Mouse (Mus musculus): ENCODE data around the gene Plekho2. TPM values are rescaled to one million over a fixed set of nuclear protein-coding genes. Genes with fewer than 3 reads are reported as not detected.

The Plekho2 gene
- polyA plus RNA-seq, 1 experiment from 2014 or later = 18.6 TPM

DNA sequence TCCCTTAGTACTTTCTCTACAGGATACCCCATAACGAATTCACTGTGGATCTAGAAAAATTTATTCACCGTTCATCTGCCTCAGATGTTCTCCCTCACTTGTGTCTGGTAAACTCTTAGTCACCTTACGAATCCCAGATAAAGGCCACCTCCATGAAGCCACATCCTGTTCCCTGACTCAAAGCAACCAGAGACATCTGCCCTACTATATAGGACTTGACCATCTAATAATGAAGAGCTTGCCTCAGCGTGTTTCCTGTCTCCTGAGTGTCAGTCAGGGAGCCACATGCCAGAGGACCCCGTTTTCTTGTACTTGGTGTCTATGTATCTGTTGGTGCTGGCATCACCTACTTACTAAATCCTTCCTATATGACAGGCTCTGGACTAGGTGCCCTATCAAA, 30.2 kb downstream of the Plekho2 start:
- Histone ChIP-seq H3K27me3 (no peaks in the 10 kb centered on the region), H3K27ac (peak overlapping the region; percentile 44), H3K4me2 (no peak overlapping the region), H3K9me3 (no peaks in the 10 kb centered on the region), H3K4me1 (peaks cover 52% of the 10 kb centered on the region), H3K4me3 (no peak overlapping the region), H3K9ac (no peak overlapping the region), H3K36me3 (peaks cover 6% of the 10 kb centered on the region)
- 76% methylated on average over 5 of the region's 5 CpGs for WGBS
- no peak for ATAC-seq (ENCODE audit: insufficient number of reproducible peaks, low FRiP score, low TSS enrichment, low read depth)

DNA sequence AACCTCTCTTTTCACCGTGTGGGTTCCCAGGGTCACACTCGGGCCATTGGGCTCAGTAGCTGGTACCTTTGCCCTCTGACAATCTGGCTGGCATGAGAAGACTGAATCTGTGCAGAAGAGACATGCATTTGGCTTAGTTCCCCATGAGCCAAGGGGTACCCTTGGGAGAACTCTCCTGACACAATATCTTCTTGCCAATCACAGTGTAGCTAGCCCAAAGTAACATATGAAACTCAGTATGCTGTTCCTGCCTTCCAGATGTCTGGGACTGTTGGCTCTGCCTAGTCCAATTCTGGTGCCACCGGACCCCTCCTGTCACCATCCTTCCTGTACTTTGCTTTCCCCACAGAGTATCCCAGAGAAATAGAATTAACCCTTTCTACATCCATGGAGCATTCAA, 30.7 kb downstream of the Plekho2 start:
- ATAC-seq (ENCODE audit: insufficient number of reproducible peaks, low FRiP score, low TSS enrichment, low read depth) = no peak
- H3K27me3 ChIP-seq = no peaks in the 10 kb centered on the region
- H3K4me3 ChIP-seq = no peak overlapping the region
- H3K27ac ChIP-seq = no peak overlapping the region
- 75% methylated on average over 3 of the region's 3 CpGs for WGBS
- H3K36me3 ChIP-seq = peaks cover 2% of the 10 kb centered on the region
- H3K9ac ChIP-seq = no peak overlapping the region
- H3K9me3 ChIP-seq = no peaks in the 10 kb centered on the region
- no peak overlapping the region for H3K4me2 ChIP-seq
- peaks cover 48% of the 10 kb centered on the region for H3K4me1 ChIP-seq

DNA sequence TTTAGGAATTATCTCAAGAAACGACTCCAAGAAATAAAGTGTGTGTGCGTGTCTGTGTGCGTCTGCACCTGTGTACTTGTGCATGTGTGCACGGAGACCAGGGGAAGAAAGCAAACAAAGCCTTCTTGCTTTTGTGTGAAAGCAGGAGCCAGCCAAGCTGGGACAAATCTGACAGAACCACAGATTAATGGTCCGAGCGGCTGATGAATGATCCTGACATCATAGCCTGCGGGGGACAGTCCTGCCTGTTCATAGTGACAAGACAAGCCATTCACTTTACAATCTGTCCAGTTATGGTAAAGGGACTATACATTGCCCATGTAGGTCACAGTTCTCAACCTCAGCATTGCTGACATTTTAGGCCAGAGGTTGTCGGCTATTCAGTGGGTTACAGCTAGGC, 31.5 kb downstream of the Plekho2 start:
- peaks cover 48% of the 10 kb centered on the region for H3K4me1 ChIP-seq
- no peak for ATAC-seq (ENCODE audit: insufficient number of reproducible peaks, low FRiP score, low TSS enrichment, low read depth)
- no peaks in the 10 kb centered on the region for H3K9me3 ChIP-seq
- H3K27ac ChIP-seq = no peak overlapping the region
- no peak overlapping the region for H3K4me3 ChIP-seq
- no peak overlapping the region for H3K9ac ChIP-seq
- H3K36me3 ChIP-seq = no peaks in the 10 kb centered on the region
- 69% methylated on average over 8 of the region's 8 CpGs for WGBS
- H3K4me2 ChIP-seq = no peak overlapping the region
- no peaks in the 10 kb centered on the region for H3K27me3 ChIP-seq

DNA sequence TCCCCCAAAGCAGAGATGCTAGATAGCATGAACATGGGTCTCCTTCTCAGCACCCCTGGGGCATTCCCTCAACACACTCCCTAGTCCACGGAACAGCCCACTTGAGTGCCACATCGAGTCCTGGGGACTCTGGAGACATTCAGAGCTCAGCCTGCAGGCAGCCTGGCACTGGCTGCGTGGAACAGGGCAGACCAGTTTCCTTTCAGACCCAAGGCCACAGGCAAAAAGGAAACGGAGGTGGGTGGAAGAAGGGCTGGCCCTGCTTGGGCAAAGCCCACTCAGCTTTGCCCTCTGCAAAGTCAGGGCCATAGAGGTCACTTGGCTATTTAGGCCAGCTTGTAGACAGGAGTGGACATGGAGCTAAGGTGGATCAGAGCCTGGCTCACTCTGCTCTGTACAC, 32.0 kb downstream of the Plekho2 start:
- Histone ChIP-seq H3K36me3 (no peaks in the 10 kb centered on the region), H3K27ac (no peak overlapping the region), H3K27me3 (no peaks in the 10 kb centered on the region), H3K4me2 (no peak overlapping the region), H3K9ac (no peak overlapping the region), H3K4me3 (no peak overlapping the region), H3K9me3 (no peaks in the 10 kb centered on the region), H3K4me1 (peaks cover 48% of the 10 kb centered on the region)
- 49% methylated on average over 4 of the region's 4 CpGs for WGBS
- ATAC-seq (ENCODE audit: insufficient number of reproducible peaks, low FRiP score, low TSS enrichment, low read depth) = no peak

DNA sequence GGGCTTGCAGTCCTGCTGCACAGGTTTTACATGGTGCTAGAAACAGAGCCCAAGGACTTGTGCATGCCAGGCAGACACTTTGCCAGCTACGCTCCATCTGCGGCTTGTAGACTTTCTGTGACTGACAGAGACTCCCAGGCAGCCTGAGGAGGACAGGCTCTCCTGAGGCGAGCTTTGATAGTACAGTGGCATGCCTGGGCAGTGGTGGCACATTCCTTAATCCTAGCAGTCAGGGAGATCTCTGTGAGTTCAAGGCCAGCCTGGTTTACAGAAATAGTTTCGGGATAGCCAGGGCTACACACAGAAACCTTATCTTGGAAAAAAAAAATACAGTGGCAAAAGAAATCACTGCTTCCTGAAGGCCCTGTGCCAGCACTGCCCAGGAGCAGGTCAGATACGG, 32.7 kb downstream of the Plekho2 start:
- WGBS = 74% methylated on average over 5 of the region's 5 CpGs
- Histone ChIP-seq H3K4me3 (no peak overlapping the region), H3K36me3 (no peaks in the 10 kb centered on the region), H3K4me1 (peaks cover 48% of the 10 kb centered on the region), H3K9me3 (no peaks in the 10 kb centered on the region), H3K9ac (no peak overlapping the region), H3K4me2 (no peak overlapping the region), H3K27ac (no peak overlapping the region; the same call in 1 of the 2 replicates), H3K27me3 (no peaks in the 10 kb centered on the region)
- no peak for ATAC-seq (ENCODE audit: insufficient number of reproducible peaks, low FRiP score, low TSS enrichment, low read depth)

DNA sequence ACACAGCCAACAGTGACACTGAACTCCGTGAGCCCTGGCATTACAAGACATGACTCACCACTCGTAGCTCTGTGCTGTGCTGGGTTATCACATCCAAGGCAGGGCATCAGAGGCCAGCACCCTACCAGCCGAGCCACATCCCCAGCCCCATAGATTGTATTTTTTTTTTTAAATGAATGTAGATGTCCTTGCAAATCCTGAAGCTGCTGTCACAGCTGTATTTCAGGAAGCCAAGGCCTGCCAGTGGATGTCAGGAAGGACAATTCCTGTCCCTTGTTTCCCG, 33.5 kb downstream of the Plekho2 start:
- ATAC-seq (ENCODE audit: insufficient number of reproducible peaks, low FRiP score, low TSS enrichment, low read depth) = no peak
- H3K27ac ChIP-seq = no peak overlapping the region

DNA sequence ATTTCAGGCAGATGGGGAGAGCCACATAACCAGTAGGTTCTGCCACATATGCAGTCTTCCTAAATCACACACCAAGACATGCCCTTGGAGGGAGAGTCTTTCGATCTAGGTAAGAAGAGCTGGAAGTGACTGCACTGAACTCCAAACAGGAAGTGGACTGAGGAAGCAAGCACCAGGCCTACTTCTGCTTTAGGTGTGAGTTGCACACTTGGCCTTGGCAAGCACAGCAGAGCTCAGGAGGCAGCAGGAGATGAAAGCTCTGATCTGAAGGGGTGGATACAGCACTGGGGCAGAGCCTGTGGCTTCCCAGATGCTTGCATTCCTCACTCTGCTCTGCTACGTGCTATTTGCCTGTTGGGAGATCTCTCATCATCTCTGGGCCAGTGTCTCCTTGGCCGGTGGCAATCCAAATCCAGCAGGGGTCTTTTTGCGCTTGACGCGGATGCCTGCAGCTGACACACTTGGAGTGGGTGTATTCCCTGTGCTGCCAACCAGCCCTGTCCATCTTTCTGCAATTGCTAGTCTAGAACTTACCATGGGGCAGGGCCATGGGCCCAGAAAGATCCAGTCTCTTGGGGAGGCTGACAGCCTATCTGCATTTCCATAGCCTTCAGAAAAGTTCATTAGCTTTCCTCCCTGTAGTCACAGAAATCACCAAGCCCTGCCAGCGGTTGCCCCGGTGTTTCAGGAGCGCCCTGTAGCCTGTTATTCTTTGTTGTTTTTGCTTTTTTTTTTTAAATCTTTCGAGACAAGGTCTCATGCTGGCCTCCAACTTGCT, 34.0 kb downstream of the Plekho2 start:
- H3K4me1 ChIP-seq = peaks cover 46% of the 10 kb centered on the region
- H3K27me3 ChIP-seq = no peaks in the 10 kb centered on the region
- H3K27ac ChIP-seq = peak overlapping the region; percentile 74
- 74% methylated on average over 10 of the region's 10 CpGs for WGBS
- no peaks in the 10 kb centered on the region for H3K9me3 ChIP-seq
- no peak overlapping the region for H3K4me3 ChIP-seq
- H3K36me3 ChIP-seq = no peaks in the 10 kb centered on the region
- no peak for ATAC-seq (ENCODE audit: insufficient number of reproducible peaks, low FRiP score, low TSS enrichment, low read depth)
- no peak overlapping the region for H3K9ac ChIP-seq
- no peak overlapping the region for H3K4me2 ChIP-seq

More for the DNA sequence above, 33.5 kb downstream of the Plekho2 start:
- peaks cover 51% of the 10 kb centered on the region for H3K4me1 ChIP-seq
- no peaks in the 10 kb centered on the region for H3K36me3 ChIP-seq
- H3K4me2 ChIP-seq = no peak overlapping the region
- H3K9ac ChIP-seq = no peak overlapping the region
- no peak overlapping the region for H3K4me3 ChIP-seq
- H3K27me3 ChIP-seq = no peaks in the 10 kb centered on the region
- WGBS = 54% methylated on average over 4 of the region's 4 CpGs
- no peaks in the 10 kb centered on the region for H3K9me3 ChIP-seq

DNA sequence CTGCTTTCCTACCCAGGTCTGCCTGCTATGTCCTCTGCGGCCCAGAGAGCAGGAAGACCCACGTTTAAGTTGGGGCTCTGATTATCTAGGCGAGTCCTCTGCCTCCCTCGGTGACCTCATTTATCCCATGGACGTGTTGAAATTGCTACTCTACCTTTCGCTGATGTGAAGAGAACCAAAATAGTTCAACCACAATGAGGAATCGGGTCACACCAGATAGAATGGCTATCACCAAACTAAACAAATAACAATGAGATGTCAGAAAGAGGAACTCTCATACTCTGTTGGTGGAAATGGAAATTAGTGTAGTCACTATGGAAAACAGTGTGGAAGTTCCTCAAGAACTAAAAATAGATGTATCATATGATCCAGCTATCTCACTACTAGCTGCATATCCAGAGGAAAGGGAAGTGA, 37.7 kb downstream of the Plekho2 start:
- H3K9ac ChIP-seq = no peak overlapping the region
- H3K27me3 ChIP-seq = no peaks in the 10 kb centered on the region
- no peaks in the 10 kb centered on the region for H3K36me3 ChIP-seq
- H3K9me3 ChIP-seq = no peaks in the 10 kb centered on the region
- WGBS = 75% methylated on average over 7 of the region's 7 CpGs
- H3K4me1 ChIP-seq = peaks cover 23% of the 10 kb centered on the region
- peak overlapping the region; percentile 68 for H3K27ac ChIP-seq
- no peak overlapping the region for H3K4me3 ChIP-seq
- no peak for ATAC-seq (ENCODE audit: insufficient number of reproducible peaks, low FRiP score, low TSS enrichment, low read depth)
- no peak overlapping the region for H3K4me2 ChIP-seq

DNA sequence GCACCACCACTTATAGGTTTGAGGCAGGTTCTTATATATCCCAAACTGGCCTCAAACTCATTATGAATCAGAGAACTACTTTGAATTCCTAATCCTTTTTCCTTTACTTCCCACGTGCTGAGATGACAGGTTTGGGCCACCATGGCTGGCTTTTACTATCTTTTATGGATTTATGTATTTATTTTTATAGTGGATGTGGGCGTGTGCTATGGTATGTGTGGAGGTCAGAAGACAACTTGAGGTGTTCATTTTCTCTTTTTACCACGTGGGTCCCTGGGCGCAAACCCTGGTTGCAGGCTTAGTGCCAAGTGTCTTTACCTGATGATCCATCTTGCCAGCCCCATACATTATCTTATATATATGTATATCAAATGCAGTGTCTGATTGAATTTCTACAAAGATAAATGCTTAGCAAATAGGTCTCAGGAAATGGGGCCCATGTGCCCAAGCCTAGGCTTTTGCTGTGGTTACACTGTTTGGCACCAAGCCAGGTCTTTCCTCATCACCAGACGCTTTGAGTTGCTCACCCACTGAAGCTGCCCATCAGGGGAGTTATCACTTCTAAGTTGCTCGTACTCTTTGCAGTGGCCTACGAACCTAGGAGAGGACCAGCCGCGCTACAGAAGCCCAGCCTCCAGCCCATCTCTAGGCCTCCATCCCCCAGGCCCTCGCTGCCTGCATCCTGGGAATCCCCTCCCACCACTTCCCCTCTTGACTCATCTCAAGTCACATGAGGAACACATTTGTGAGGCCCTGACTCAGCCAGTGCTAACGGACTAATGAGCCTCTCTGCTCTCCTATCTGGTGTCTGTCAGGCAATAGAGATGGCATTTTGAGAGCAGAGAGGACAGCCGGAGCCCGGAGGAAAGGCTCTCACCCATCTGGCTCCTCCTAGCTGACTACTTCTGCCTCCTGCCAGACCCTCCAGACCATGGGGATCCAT, 38.4 kb downstream of the Plekho2 start:
- H3K27me3 ChIP-seq = no peaks in the 10 kb centered on the region
- H3K4me2 ChIP-seq = no peak overlapping the region
- H3K9ac ChIP-seq = no peak overlapping the region
- H3K27ac ChIP-seq = peak overlapping the region; percentile 68
- no peaks in the 10 kb centered on the region for H3K36me3 ChIP-seq
- H3K4me1 ChIP-seq = peaks cover 18% of the 10 kb centered on the region
- H3K4me3 ChIP-seq = no peak overlapping the region
- H3K9me3 ChIP-seq = no peaks in the 10 kb centered on the region
- ATAC-seq (ENCODE audit: insufficient number of reproducible peaks, low FRiP score, low TSS enrichment, low read depth) = no peak
- 44% methylated on average over 13 of the region's 13 CpGs for WGBS

DNA sequence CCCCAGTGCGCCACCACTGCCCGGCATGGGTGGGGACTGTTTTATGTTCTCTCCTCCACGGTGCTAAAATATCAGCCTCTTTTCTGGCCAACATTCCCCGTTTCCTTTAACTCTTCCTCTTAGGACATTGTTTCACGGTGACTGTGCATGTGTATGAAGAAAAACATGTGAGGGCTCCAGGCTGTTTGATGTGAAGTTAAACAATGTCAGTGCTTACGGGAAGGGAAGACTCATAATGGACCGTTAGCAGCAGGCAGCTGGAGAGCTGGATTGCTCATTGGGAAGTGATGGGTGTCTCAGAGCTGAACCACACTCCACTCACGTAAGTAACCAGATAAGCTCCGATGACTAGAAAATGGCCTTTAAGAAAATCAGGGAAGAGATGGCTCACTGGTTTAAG, 40.1 kb downstream of the Plekho2 start:
- 76% methylated on average over 9 of the region's 9 CpGs for WGBS
- Histone ChIP-seq H3K36me3 (no peaks in the 10 kb centered on the region), H3K27me3 (no peaks in the 10 kb centered on the region), H3K9me3 (no peaks in the 10 kb centered on the region), H3K27ac (no peak overlapping the region), H3K4me1 (peaks cover 6% of the 10 kb centered on the region), H3K4me2 (no peak overlapping the region), H3K4me3 (no peak overlapping the region), H3K9ac (no peak overlapping the region)
- no peak for ATAC-seq (ENCODE audit: insufficient number of reproducible peaks, low FRiP score, low TSS enrichment, low read depth)

DNA sequence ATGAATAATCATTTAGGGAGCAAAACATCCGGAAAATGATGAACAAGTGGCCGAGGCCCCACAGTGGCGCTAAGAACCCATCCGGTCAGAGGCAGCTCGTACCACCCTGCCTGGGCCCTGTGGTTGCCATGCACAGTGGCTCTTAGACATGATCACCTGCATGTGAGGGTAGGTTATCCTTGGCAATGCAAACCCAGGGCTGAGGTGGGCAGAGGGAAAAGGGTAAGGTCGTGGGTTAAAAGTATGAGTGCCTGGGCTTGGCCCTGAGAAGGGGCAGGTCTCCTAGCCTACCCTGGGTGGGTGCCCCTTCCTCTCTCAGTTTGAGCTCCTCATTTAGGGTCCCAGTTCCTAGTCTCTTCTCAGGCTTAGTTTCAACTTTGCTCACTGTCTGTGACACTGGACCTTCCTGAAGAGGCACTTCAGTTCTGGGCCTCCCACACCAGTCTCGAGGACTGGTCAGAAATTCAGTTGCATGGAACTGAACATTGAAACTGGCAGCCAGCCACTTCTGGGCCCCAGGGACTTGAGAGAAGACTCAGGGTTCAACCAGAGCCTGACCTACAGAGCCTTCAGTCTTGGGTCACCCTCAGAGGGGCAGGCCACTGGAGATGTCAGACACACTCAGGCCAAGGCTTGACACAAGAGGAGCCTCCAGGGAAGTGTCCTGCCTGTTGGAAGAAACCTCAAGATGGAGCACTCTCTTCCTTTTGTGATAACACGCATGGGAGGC, 41.8 kb downstream of the Plekho2 start:
- H3K9ac ChIP-seq = no peak overlapping the region
- WGBS = 86% methylated on average over 8 of the region's 8 CpGs

DNA sequence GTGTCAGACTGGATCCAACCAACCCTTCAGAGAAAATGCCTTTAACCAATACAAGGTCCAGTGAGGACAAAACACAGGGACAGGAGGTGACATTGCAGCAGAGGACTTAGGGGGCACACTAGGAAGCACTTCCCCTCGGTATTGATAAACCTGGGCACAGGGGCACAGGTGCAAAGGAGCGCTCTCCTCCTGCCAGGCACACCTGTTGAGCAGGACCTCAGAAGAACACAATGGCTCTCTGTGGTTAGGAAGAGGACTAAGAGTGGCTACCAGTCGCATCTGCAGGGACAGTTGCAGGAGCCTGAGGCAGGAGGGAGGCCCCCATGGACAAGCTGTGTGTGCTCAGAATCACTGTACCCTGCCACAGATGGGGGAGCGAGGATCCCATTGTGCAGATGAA, 43.3 kb downstream of the Plekho2 start:
- ATAC-seq (ENCODE audit: insufficient number of reproducible peaks, low FRiP score, low TSS enrichment, low read depth) = no peak
- H3K36me3 ChIP-seq = no peaks in the 10 kb centered on the region
- H3K27me3 ChIP-seq = no peaks in the 10 kb centered on the region
- H3K9ac ChIP-seq = no peak overlapping the region
- 87% methylated on average over 4 of the region's 4 CpGs for WGBS
- H3K27ac ChIP-seq = no peak overlapping the region
- H3K9me3 ChIP-seq = no peaks in the 10 kb centered on the region
- no peak overlapping the region for H3K4me3 ChIP-seq
- no peak overlapping the region for H3K4me2 ChIP-seq
- peaks cover 1% of the 10 kb centered on the region for H3K4me1 ChIP-seq

More for the DNA sequence above, 41.8 kb downstream of the Plekho2 start:
- Histone ChIP-seq H3K36me3 (no peaks in the 10 kb centered on the region), H3K4me1 (peaks cover 6% of the 10 kb centered on the region), H3K27ac (no peak overlapping the region), H3K4me2 (no peak overlapping the region), H3K9me3 (no peaks in the 10 kb centered on the region), H3K27me3 (no peaks in the 10 kb centered on the region), H3K4me3 (no peak overlapping the region)
- no peak for ATAC-seq (ENCODE audit: insufficient number of reproducible peaks, low FRiP score, low TSS enrichment, low read depth)
